Mouse (Mus musculus) lung, adult 2 months (tissue): Measurements from ENCODE around the gene Cmtm4. TPM values are rescaled to one million over a fixed set of nuclear protein-coding genes. Genes with fewer than 3 reads are reported as not detected.

Experiments
- DNase-seq: peaks from one replicate; pipeline ENCODE4 v3.0.0; 2022
- H3K4me1 ChIP-seq: fragments of 200-500 bp; 2 replicates; pipeline ENCODE4 v1.6.1; 2011; ENCODE audit warnings: low read length; ENCODE audit not compliant: control insufficient read depth, insufficient read depth
- H3K4me3 ChIP-seq: fragments of 200-500 bp; replicated peaks from 2 replicates; pipeline ENCODE3; 2011; ENCODE audit warnings: low read depth, mild to moderate bottlenecking, control low read depth, low read length; ENCODE audit errors: extremely low read depth
- CTCF ChIP-seq: fragments of 200-500 bp; IDR thresholded peaks from 2 replicates; pipeline ENCODE4 v1.5.1; 2011; ENCODE audit warnings: mild to moderate bottlenecking, low read length, control low read depth; ENCODE audit not compliant: insufficient read depth
- POLR2A ChIP-seq: fragments of 200-500 bp; IDR thresholded peaks from 2 replicates; pipeline ENCODE4 v1.6.1; 2011; ENCODE audit warnings: low read depth, mild to moderate bottlenecking, control low read depth, low read length, borderline replicate concordance; ENCODE audit errors: extremely low read depth
- WGBS: fragments of 180-500 bp; shearing (Covaris S2); methylation state at CpG from one replicate; pipeline ENCODE4 v1.1.7; 2018; 5-methylcytosine and 5-hydroxymethylcytosine counted together
- polyA plus RNA-seq: library from polyadenylated mRNA; depleted of rRNA; stranded (reverse); fragments of >200 nt; gene quantifications from 2 replicates; pipeline ENCODE4 v1.2.3, GENCODE M21; 2012

Gene Cmtm4
- polyA plus RNA-seq, 1 experiment, result 22.4 TPM

DNA sequence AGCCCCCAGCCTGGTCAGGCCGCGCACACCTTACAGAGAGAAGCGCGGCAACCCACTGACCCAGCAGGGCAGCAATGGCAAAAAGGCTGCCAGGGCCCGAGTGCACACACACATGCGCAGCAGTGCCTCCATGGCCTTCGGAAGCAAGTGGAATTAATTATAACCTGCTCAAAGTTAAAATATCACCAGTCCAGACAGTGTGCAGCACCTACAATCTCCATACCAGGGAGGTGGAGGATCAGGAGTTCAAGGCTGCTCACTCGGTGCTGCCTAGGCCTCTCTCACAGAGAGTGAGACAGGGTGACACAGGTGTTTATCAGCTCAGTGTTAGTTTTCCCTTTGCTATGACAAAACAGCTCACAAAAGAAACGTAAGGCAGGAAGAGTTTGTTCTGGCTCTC is 29.9 kb downstream of the Cmtm4 start:
- Histone ChIP-seq H3K4me1 (no peaks in the 10 kb centered on the region), H3K4me3 (no peak overlapping the region)
- WGBS, result 92% methylated on average over 9 of the region's 9 CpGs
- no peak for DNase-seq
- no peak for TF ChIP-seq POLR2A
- no peak for TF ChIP-seq CTCF

GRCm38 (mm10) chr8:104359778-104360456 is 35.7 kb downstream of the Cmtm4 start:
- 78% methylated on average over 15 of the region's 15 CpGs for WGBS
- no peak overlapping the region for H3K4me3 ChIP-seq

DNA sequence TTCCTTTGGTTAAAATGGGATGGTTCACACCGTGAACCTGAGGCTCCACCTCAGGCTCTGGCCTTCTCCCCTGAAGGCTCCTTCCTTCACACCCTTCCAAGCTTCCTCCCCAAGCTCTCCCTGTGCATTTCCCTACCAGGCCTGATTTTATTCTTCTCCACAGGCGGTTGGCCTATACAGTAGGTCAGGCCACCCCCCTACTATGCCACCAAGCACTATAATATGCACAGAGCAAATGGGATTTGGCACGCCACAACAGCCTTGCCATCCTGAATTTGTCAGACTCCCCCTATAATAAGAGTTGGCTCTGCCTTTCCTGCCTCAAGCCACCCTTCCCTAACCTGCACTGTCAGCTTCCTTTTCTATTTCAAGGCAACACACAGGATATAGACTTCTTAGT is 37.0 kb downstream of the Cmtm4 start:
- Histone ChIP-seq H3K4me1 (no peaks in the 10 kb centered on the region), H3K4me3 (no peak overlapping the region)
- no peak for DNase-seq
- 85% methylated on average over 3 of the region's 3 CpGs for WGBS
- no peak for TF ChIP-seq CTCF
- TF ChIP-seq POLR2A, result no peak

More at GRCm38 (mm10) chr8:104359778-104360456, 35.7 kb downstream of the Cmtm4 start:
- no peak for DNase-seq
- TF ChIP-seq POLR2A, result no peak
- no peak for TF ChIP-seq CTCF
- H3K4me1 ChIP-seq, result no peaks in the 10 kb centered on the region

GRCm38 (mm10) chr8:104354504-104354903 is 41.1 kb downstream of the Cmtm4 start:
- H3K4me3 ChIP-seq, result no peak overlapping the region
- DNase-seq, result no peak
- no peak for TF ChIP-seq CTCF
- no peak for TF ChIP-seq POLR2A
- H3K4me1 ChIP-seq, result no peaks in the 10 kb centered on the region
- 84% methylated on average over 10 of the region's 10 CpGs for WGBS

- 61% methylated on average over 5 of the region's 5 CpGs for WGBS
- TF ChIP-seq POLR2A (no peak), CTCF (peak; percentile 37; the same call in 1 of the 2 replicates)
- H3K4me3 ChIP-seq, result no peak overlapping the region
- no peaks in the 10 kb centered on the region for H3K4me1 ChIP-seq
- DNase-seq, result no peak
These were observed 42.4 kb downstream of the Cmtm4 start for GRCm38 (mm10) chr8:104353186-104353585.

DNA sequence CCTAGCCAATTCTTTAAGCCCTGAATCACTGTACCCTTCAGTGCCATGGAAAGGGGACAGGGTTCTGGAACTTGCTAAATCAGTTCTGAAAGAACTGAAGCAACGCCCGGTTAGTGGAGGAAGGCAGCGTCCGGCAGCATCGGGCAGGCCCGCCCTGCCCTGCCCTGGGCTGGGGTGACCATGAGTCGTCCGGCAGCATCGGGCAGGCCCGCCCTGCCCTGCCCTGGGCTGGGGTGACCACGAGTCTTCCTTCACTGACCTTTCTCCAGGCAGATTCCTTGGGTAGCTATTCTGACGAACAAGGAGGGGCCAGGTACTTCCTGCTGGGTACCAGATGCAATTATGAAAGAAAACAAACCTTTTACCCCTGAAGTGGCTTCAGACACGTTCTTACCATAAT is 45.6 kb downstream of the Cmtm4 start:
- Histone ChIP-seq H3K4me1 (no peaks in the 10 kb centered on the region), H3K4me3 (no peak overlapping the region)
- 57% methylated on average over 13 of the region's 13 CpGs for WGBS
- no peak for DNase-seq
- no peak for TF ChIP-seq CTCF
- TF ChIP-seq POLR2A, result no peak

DNA sequence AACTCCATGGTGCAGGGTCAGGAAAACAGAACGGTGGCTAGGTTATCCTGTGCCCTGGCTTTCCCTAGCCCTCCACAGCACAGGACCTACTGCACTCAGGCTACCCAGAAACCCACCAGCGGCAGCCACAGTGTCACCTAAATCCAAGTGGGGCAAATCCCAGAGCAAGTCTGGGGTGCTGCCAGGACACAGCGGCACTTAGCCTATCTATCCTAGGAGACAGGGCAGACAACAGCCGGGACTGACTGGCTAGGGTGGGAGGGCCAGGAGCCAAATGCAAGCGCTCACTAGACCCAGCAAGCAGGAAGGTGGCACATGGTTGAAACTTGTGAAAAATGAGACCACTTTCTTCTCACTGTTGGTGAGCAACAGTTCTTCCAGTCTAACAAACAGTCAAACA is 46.6 kb downstream of the Cmtm4 start:
- no peak for TF ChIP-seq CTCF
- no peak for TF ChIP-seq POLR2A
- H3K4me3 ChIP-seq, result no peak overlapping the region
- no peak for DNase-seq
- 66% methylated on average over 5 of the region's 5 CpGs for WGBS
- H3K4me1 ChIP-seq, result no peaks in the 10 kb centered on the region

GRCm38 (mm10) chr8:104346706-104347105 is 48.9 kb downstream of the Cmtm4 start:
- TF ChIP-seq CTCF (no peak), POLR2A (no peak)
- Histone ChIP-seq H3K4me1 (no peaks in the 10 kb centered on the region; the same call in 1 of the 2 replicates), H3K4me3 (no peak overlapping the region)
- WGBS, result 67% methylated on average over 12 of the region's 12 CpGs
- no peak for DNase-seq

DNA sequence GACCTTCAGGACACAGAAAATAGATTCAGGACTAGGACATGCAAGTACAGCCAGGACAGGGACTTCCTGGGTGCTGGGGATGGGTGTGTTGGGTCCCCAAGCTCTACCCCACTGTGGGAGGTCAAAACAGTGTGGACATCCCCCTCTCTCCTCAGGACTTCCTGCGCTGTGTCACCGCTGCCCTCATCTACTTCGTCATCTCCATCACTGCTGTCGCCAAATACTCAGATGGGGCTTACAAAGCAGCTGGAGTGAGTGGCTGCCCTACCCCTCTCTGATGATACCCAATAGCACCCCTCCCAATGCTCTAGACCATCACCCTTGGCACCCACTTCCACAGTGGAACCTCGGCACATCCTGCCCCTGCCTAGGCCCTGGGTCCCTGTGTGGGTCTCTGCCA is 51.0 kb downstream of the Cmtm4 start:
- Histone ChIP-seq H3K4me3 (no peak overlapping the region), H3K4me1 (no peaks in the 10 kb centered on the region; the same call in none of the 2 replicates)
- TF ChIP-seq CTCF (no peak), POLR2A (no peak)
- WGBS, result 79% methylated on average over 5 of the region's 5 CpGs
- no peak for DNase-seq

DNA sequence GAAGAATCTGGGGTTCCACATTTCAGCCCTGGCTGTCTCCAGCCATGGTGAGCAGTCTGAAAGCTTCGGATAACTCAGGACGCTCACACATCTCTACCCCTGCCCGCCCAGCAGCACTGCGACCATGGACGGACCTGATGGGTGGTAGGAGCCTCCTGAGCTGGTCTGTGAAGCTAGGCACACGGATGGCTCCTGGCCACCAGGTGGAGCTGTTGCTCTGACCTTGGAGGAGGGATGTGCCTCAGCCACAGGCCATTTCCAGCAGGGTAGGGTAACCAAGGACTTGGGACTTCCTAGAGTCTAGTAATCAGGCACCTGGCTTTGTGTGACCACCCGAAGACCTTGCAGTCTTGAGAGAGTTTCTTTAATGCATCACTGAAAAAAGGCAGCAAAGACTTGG is 51.6 kb downstream of the Cmtm4 start:
- 16% methylated on average over 7 of the region's 7 CpGs for WGBS
- no peaks in the 10 kb centered on the region; the same call in none of the 2 replicates for H3K4me1 ChIP-seq

DNA sequence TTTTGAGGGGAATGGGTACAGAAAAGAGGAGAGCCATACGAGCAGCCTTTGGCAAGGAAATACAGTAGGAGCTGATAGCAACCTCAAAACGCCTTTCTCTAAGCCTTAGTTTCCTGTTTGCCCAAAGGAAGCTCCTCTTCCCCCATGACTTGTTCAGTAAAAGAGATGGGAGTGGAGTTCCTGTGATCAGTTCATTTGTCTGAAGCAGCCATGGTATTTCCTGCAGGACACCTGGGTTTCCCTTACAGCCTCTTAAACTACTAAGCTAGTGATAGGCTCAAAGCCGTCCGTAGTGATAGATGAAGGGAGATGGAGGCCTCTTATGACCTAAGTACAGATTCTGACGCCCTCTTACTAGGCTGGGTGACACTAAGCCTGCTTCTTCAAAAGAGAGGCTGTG is 53.2 kb downstream of the Cmtm4 start:
- no peak for TF ChIP-seq POLR2A
- no peak for TF ChIP-seq CTCF
- no peak for DNase-seq
- Histone ChIP-seq H3K4me3 (no peak overlapping the region), H3K4me1 (no peaks in the 10 kb centered on the region; the same call in none of the 2 replicates)
- WGBS, result 49% methylated on average over 5 of the region's 5 CpGs

More for the DNA sequence above, 51.6 kb downstream of the Cmtm4 start:
- TF ChIP-seq CTCF, result peak; percentile 98
- no peak for TF ChIP-seq POLR2A
- peak; percentile 88 for DNase-seq
- H3K4me3 ChIP-seq, result no peak overlapping the region
